Mouse (Mus musculus) megakaryocyte-erythroid progenitor cell, adult 5-6 weeks (primary cell): ENCODE data around the gene Cmbl. TPM values are rescaled to one million over a fixed set of nuclear protein-coding genes. Genes with fewer than 3 reads are reported as not detected.
"Not testable (repeated sequence)": the region's sequence is repeated elsewhere in the genome, so short reads cannot be mapped to it uniquely, and the experiment has no call there.

Experiments used
- ATAC-seq: replicated peaks from 2 replicates; pipeline ENCODE4 v1.8.0; 2016; ENCODE audit warnings: mild to moderate bottlenecking, inconsistent platforms; ENCODE audit not compliant: severe bottlenecking, poor library complexity, low FRiP score, low TSS enrichment
- total RNA-seq, 2 experiments: library from RNA; stranded (forward) in 1 of 2; stranded (reverse) in 1 of 2; fragments of 200-1000, 215-1000 nt in 1 of 2; fragments of >200 nt in 1 of 2; fragmentation: Nextera tagmentation in 1 of 2; gene quantifications; 2 replicates each; pipeline ENCODE4 v1.2.3; 2014 to 2017

The Cmbl gene
- total RNA-seq, 2 experiments from 2014 or later, result not detected

DNA sequence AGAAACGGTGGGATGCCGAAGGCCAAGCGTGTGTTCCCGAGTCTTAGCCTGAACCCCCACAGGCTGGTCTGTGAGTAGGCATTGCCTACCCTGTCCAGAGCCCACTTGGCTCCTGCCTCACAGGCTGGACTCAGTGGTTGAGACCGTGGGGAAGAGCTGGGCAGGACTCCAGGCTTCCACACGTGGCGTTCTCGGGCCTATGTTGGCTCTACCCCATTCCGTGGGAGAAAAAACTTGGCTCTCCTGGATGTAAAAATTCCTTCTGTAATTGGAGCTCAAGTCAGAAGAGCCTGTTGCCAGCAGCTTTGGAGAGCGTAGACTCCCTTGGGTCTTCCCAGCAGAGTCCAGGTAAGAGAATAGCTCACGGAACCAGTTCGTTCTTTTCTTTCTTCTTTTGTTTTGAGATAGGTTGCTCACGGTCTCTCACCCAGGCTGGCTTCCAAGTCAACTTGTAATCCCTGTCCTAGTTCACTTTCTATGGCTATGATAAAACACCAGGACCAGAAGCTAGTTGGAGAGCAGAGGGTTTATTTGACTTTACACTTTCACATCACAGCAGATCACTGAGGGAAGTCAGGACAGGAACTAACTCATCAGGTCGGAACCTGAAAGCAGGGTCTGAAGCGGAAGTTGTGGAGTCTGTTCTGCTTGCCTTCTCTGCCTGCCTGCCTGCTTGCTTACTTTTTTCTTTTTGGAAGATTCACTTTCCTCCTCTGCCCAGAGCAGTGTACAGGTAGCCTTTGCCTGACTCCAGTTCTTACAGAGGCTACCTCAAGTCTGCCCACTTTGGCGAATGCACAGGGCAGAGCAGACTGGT, 6.9 kb downstream of the Cmbl start:
- ATAC-seq, result no peak

DNA sequence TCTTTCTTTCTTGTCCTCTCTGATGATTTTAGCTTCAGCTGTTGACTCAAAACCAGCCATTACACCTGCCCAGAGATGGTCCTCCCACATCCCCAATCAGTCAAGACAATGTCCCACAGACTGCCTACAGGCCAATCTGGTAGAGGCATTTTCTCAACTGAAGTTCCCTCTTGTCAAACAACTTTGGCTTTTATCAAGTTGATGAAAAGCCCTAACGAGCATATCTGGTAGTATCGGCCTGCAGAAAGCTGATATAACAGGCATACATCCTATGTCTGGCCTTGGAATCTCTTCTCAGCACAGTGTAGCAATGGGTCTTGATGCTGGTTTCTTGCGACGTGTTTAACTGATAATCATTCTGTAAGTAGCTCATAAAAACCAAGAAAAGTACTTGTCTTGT, 8.1 kb downstream of the Cmbl start:
- peak; percentile 69 for ATAC-seq

DNA sequence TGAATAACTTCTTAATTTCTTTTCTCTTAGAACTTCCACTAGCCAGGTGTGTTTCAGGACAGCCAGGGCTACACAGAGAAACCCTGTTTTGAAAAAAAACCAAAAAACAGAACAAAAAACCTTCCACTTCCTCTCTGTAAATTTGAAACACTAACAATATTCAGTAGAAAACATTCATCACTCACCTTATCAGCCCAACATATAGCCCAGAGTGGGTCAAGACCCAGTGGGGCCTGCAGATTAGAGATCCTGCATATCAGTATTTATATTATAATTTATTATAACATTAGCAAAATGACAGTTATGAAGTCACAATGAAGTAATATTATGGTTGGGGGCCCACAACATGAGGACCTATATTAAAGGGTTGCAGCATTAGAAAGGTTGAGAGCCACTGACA, 8.5 kb downstream of the Cmbl start:
- ATAC-seq, result peak; percentile 51

DNA sequence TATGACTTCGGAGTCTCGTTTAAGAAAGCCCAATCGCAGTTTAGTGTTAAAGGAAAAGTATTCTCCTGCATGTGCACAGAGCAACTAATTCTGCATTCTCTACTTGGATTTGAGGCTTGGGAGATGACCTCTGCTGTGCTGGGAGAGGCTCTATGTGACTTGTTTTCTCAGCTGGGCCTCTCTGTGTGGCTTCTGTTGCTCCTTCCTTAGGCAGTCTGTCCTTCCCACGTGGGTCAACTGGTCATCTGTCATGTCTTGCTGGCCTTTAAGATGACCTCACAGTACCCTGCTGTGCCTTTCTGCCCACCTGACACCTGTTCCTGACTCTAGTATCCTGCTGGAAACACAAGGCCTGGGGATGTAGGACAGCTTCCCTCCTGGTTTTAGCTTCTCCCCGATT, 10.9 kb downstream of the Cmbl start:
- ATAC-seq, result no peak

DNA sequence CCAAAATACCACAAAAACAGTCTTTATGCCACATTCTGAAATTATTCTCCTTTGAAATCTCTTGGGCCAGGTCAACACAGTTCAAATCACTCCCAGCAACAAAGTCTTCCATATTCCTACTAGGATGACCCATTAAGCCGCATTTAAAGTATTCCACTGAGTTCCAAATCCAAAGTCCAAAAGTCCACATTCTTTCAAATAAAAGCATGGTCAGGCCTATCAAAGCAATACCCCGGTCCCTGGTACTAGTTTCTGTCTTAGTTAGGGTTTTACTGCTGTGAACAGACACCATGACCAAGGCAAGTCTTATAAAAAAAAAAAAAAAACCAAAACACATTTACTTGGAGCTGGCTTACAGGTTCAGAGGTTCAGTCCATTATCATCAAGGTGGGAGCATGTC, 15.9 kb downstream of the Cmbl start:
- not testable (repeated sequence) for ATAC-seq

DNA sequence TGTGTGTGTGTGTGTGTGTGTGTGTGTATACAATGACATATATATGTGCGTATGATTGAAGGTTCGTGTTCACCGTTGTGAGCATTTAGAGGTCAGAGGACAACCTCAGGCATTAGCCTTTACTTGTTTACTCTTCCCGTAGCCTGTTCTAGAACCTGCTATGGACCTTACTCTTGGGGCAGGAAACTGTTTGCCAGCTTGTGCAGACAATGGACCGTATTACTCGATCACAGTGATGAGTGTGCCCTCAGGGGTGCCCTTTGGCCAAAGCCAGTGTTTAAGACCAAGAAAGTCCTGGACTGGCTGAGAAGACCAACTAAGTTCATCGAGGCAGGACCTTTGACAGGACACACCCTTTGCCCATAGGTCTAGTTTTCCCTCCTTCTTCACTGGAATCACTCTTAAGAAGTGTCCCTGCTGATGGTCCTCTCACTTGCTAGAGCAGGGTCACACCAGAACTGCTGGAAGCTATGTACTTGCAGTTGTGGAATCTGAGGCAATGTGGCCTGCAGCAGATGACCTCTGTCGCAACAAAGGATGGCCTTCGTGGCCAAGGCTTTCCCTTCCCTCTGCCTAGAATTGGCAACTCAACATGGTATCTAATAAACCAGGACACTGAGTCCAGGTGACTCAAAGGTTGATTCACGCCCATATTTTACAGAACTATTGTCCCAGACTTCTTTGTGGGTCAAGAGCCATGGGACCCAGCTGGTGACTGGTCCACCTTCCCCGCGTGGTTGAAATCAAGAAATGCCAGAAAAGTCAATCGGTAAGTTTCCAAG, 18.3 kb downstream of the Cmbl start:
- ATAC-seq, result no peak

DNA sequence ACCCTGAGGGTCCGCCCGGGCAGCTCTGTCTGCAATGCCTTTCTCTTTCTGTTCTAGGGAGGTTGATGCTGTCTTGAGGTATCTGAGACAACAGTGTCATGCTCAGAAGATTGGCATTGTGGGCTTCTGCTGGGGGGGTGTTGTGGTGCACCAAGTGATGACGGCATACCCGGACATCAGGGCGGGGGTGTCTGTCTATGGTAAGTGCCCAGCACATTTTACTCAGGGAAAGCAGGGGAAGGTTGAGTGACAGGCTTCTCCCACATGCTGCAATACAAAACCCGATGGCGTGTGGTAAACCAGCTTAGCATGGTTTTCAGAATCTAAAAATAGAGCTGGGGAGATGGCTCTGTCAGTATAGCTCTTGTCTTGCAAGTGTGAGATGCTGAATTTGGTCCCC, 20.0 kb downstream of the Cmbl start:
- no peak for ATAC-seq

DNA sequence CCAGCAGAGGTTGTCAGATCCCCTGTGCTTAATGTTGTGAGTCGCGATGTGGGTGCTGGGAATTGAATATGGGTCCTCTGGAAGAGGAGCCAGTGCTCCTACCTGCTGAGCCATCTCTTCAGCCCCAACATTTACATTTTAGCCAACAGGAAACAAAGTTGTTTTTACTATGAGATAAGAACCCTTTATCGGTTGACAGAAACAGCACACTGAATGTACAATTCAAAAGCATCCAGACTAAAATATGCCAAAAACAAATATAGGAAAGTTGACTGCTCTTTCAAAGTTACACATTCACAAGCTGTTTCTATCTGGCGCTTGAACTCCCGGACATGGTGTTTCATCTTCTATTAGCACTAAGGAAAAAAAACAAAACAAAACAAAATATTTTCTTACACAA, 20.9 kb downstream of the Cmbl start:
- 0 out of 2 replicates have a peak, but pooled peaks have one; percentile 9 for ATAC-seq

DNA sequence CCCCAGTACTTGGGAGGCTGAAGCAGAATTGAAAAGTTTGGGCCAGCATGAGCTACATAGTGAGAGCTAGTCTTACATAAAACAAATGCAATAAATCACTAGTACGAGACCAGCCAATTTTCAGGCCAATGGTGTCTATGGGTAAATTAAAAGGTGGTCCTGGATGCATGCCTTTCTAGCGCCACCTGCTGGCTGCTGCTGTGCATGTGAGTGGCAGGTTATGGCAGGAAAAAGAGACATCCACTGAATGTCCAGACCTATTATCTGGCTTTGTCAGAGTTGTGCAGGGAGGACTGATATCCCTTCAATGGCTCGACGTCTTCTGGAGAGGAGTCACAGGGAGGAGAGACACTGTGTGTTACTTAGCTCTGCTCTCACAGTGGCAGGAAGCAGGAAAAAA, 21.3 kb downstream of the Cmbl start:
- peak; percentile 85 for ATAC-seq

DNA sequence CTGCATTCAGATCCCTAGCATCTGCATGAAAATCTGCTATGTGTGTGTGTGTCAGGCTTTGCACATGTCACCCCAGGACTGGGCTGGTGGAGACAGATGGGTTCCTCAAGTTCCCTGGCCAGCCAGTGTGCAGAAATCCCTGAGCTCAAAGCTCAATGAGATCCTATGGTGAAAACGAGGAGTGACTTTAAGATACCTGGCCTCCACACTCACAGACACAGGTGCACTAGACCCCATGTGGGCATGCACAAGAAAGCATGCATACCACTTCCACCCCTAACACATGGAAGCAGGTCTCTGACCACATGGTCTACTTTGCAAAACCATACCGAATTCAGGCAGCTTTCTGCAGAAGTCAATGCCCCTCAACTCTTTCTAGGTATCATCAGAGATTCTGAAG, 22.6 kb downstream of the Cmbl start:
- ATAC-seq, result no peak

DNA sequence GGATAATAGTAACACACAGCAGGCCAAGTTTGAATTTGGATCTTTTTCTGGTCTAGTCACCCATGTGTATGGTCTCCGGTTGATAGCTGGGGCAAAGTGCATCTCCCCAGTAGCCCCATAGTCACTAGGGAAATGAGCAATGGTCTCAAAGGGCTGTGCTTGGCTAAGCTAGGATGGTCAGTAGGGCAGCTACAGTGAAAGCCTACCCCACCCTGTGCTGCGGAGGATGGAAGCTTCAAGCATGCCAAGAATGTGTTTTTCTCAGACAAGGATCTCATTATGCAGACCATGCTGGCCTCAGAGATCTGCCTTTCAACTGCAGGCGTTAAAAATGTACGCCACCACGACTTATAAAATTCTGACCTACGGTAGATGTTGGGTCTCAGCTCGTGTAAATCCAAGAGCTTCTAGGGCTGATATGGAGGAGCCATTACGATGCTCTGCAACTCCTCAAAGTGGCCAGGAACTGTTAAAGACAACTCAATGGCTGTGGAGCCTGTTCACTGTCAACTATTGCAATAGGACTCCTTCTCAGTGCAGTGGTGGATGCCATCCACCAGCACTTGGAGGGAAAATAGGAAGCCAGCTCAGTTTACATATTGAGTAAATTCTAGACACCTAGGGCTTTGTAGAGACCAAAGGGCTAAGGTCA, 23.9 kb downstream of the Cmbl start:
- no peak for ATAC-seq

DNA sequence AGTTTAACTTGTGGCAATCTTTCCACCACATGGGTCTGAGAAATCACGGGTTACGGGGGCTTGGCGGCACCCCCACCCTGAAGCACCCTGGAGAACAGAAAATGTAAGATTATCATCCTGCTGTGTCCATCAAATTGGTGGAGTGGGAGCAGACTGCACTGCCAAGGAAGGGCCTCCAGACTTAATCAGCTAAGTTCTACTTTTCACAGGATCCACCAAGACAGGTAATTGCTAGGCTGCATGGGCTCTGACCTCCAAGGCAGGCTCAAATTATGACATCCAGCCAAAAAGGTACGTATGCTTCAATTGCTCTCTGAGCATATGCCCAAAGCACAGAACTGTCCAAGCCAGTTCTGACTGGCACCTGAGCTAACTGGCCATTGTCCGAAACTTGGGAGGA, 25.0 kb downstream of the Cmbl start:
- ATAC-seq, result no peak

DNA sequence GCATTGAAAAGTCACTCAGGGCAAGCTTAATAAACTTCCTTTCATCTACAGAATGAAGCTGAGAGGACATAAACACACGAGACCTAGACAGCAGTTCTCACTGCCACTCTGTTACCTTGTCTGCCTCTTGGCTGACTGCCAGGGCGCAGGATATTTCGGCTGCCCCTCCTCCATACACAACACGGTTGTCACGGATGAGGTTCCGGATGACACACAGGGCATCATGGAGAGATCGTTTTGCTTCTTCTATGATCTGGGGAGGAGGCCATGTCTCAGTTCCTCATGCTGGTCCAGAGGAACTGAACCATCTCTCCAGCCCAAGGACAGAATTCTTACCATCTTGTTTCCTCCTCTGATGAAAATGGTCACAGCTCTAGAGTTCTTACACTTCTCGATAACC, 27.3 kb downstream of the Cmbl start:
- no peak for ATAC-seq

DNA sequence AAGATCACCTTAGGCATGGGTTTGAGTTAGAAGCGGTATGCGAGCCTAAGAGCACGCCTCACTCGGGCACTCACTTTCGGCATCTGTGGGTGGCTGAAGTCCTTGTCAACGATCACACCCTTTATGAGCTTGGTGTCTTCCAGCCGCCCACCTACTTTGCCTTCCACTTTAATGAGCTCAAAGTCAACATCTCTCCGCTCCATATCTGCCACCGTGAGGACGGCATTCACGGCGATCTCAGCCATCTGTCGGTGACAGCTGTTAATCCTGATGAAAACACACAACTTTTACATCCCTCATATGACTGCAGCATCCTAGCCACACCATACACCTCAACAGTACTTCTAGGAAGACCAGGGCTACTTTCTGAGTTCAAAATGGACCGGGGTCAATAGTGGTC, 29.1 kb downstream of the Cmbl start:
- no peak for ATAC-seq

DNA sequence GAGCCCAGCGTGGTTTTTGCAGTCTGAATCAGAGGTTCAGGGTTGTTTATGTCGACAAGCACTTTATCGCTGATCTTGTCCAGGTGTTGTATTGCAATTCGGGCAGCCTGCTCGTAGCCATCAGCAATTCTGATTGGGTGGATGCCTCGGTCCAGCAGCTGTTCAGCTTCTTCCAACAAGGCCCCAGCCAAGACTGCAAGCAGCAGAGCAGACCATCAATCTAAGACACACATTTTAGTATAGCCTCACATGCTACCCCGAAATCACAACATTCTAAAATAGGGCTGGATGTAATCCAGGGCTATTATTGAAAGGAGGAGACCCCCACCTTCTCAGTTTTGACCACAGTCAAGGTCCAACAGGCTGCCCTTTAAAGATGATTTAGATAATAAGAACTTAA, 30.5 kb downstream of the Cmbl start:
- no peak for ATAC-seq

DNA sequence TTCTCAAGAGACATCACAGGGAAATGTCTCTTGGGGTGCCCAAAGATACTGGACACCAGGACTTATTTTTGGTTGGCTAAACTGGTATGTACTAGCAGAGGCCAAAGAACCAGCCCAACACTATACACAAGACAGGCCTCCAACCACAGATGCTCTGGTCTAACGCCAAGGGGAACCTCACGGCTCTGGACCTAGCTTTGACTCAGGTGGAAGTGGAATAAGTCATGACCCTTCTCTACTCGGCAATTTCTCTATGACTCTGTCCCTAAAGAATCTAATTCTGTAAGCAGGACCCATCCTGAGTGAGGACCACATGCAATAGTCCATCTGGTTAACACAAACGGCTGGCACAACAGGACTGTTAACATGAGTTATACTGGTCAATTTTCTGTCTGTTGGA, 34.6 kb downstream of the Cmbl start:
- no peak for ATAC-seq

DNA sequence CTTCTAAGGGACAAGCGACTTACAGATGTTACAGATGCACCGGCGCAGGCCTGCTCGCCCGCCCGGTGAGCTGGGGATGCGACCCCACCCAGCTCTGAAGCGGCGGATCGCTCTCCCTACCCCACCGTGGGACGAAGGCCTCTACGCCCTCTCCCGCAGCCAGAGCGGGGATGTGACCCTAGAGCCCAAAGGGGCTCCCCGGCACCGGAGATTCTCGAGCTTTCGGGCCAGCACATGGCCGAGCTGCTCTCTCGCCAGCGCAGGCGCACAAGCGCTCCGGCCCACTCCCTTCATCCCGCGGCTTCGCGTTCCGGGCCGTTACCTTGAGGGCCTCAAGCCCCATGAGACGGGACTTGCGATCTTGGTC, 36.1 kb downstream of the Cmbl start:
- peak; percentile 63 for ATAC-seq

DNA sequence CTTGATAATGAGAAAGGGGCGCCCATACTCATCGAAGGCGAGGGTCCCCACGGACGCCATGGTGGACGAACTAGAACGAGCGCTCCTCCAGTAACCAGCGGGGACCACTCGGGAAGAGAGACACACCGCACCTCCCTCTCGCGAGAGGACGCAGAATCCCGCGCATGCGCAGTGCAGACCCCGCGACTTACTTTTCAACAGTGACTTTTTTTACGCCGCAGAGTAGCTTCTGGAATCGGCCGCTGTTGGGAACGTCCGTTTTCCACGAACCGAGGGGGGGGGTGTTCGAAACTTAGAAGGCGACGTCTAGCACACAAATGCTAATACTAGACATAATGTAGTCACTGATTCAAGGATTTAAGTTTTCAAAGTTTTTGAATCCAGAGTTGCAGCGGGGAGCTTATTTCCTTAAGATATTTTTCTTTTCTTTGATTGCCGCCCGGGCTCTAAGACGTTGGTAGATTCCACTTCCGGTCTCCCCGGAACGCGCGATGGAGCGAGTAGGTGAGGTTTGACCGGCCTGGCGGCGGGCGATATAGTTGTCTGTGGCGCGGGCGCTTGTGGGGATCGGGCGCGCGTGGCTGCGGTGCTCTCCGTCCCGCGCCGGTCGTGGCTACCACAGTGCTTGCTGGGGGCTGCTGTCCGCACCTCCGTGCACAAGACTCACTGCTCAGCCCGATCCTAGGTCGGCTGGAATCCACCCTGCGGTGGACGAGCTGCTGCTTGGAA, 36.6 kb downstream of the Cmbl start, which contains the start of the genes Cct5 and Fam173b:
Gene Cct5, minus strand, starts transcription at position 159 of the 729 bp plus-strand sequence.
Gene Fam173b, plus strand, starts transcription at position 207 of the 729 bp plus-strand sequence.
- ATAC-seq, result peak; percentile 83

DNA sequence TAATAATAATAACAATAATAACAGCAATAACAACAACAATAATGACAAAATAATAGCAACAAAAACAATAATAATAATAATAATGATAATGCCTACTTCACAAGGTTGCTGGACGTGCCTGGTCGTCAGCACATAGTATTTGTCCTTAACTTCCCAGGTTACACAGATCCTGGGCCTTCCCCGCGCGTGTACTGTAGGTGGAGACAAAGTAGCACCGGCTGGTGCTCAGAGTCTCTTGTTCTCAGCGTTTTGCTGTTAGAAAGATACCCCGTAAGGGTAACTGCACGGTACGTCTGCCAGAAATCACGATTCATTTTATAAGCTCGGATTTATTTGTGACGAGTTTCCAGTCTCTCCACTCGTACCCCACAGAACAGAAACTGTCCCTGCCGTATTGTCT, 37.2 kb downstream of the Cmbl start:
- peak; percentile 45 for ATAC-seq

DNA sequence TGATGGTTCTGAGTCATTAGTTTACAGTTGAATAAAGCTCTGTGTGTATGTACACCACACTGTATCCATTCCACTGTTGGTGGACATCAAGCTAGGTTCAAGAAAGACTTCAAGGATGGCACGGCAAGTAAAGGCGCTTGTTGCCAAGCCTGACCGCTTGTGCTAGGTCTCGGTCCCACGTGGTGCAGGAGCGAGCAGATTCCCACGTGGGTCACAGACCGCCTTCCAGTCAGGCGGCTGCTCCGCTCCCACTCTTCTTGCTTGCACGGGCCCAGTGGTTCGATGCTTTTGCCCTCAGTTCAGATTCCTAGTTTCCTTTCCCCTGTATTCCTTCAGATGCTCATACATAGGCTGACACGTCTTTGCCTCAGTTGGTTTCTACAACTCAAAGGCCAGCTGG, 37.9 kb downstream of the Cmbl start:
- ATAC-seq, result no peak
